Mouse (Mus musculus) small intestine, adult 2 months (tissue): ENCODE results near the gene Thoc3.

Source experiments
- CTCF ChIP-seq: fragments of 200-500 bp; IDR thresholded peaks from 2 replicates; pipeline ENCODE4 v1.5.1; 2012; ENCODE audit warnings: low read depth, mild to moderate bottlenecking, control low read depth, inconsistent platforms, low read length, moderate library complexity, mixed read lengths; ENCODE audit not compliant: insufficient replicate concordance, insufficient read length; ENCODE audit errors: extremely low read depth
- POLR2A ChIP-seq: fragments of 200-500 bp; IDR thresholded peaks from 2 replicates; pipeline ENCODE4 v1.6.1; 2012; ENCODE audit warnings: low read depth, mild to moderate bottlenecking, control low read depth, inconsistent platforms, low read length, moderate library complexity

DNA sequence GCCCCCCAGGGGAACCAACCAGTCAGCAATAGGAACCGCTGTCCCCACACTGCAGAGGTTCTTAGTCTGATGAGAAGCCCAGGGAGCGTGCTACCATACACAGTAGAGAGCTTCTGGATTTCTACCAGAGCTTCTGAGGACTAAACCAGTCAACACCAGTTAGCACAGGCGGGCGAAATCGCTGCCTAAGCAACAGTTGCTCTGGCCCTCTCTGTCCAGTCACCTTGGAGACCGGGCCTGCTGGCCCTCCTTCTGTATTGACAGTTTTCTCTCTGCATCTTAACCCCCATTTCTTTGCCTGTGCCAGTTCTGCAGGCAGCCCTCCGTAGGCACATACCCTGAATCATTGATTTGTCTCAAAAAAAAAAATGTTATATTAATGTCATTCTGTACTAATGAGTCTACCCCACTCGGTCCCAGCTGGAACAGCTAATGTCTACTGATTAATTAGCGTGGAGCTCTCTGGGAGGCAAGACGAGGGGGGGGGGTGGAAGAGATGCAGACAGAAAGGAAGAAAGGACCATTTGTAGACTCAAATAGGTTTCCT, 49.8 kb downstream of the Thoc3 start:
- TF ChIP-seq CTCF (no peak), POLR2A (no peak)
